Mouse (Mus musculus): Measurements from ENCODE around the gene Wwtr1. TPM values are rescaled to one million over a fixed set of nuclear protein-coding genes. Genes with fewer than 3 reads are reported as not detected.

The Wwtr1 gene
- polyA plus RNA-seq, 1 experiment from 2014 or later = 26.3 TPM

DNA sequence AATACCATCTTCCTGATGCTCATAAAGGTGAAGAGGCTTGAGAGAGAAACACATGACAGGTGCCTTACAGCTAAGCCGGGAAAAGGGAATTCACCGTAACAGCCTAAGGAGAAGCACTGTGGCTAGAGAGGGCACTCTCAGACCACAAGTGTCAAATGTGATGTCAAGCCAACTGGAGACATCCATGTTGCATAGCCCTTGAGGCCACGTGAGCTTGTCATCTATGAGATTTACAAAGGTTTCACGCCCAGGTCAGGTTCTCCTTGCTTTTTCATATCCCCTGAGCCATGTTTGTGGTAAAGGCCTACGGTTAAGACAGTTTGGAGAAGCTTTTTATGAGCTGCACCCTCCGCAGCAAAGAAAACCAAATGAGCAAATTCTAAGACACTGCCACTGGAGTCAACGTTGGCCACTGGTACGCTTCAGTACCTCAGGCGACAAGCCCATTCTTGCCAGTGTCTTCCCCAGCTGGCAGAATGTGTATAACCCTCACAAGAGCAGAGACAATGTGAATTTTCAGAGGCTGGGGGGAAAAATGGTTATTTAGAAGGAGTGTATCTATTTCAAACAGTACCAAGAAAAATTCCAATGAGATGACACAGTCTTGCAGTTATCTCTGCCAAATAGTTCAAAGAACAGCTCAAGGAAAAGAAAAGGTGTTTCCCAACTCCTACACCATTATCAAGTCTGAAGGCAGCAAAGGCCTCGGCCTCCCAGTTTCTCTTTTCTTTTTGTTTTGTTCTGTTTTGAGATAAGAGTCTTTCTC is 21.4 kb downstream of the Wwtr1 start:
- no peaks in the 10 kb centered on the region for H3K27me3 ChIP-seq (ENCODE audit: control insufficient read depth, insufficient read depth, low read length)
- H3K27ac ChIP-seq (ENCODE audit: low read length) = no peak overlapping the region
- no peak overlapping the region for H3K4me2 ChIP-seq (replicated peaks; ENCODE audit: low read depth, low read length)
- no peak overlapping the region for H3K4me3 ChIP-seq (ENCODE audit: low read depth, low read length)
- 82% methylated on average over 10 of the region's 10 CpGs for WGBS
- no peak for ATAC-seq (ENCODE audit: insufficient number of reproducible peaks, insufficient read depth, low FRiP score, low read depth)
- H3K9me3 ChIP-seq (ENCODE audit: control insufficient read depth, low read depth, low read length) = no peaks in the 10 kb centered on the region
- H3K36me3 ChIP-seq (ENCODE audit: control insufficient read depth, insufficient read depth, low read length) = no peaks in the 10 kb centered on the region
- H3K9ac ChIP-seq (replicated peaks; ENCODE audit: low read depth, low read length) = no peak overlapping the region
- H3K4me1 ChIP-seq (ENCODE audit: control insufficient read depth, insufficient read depth, low read length) = no peaks in the 10 kb centered on the region

DNA sequence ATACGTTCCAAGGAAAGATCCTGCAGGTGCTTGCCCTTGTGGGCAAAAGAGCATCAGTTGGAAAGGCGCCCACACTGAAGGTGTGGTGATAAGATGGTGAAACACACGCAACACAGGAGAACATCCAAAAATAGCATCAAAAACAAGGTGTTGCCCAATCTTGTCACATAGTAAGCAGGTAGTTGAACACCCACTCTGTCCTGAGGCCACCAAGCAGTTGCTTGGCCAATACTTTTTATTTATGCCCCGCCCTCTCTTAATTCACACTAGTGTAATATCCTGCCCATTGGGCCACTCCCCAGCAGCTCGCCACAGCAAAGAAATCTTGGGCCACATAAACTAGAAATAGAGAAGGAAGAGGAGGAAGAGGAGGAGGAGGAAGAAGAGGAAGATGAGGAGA is 22.6 kb downstream of the Wwtr1 start:
- Histone ChIP-seq H3K27me3 (ENCODE audit: control insufficient read depth, insufficient read depth, low read length) (no peaks in the 10 kb centered on the region), H3K9ac (replicated peaks; ENCODE audit: low read depth, low read length) (no peak overlapping the region), H3K27ac (ENCODE audit: low read length) (no peak overlapping the region), H3K4me3 (ENCODE audit: low read depth, low read length) (no peak overlapping the region), H3K9me3 (ENCODE audit: control insufficient read depth, low read depth, low read length) (no peaks in the 10 kb centered on the region), H3K36me3 (ENCODE audit: control insufficient read depth, insufficient read depth, low read length) (no peaks in the 10 kb centered on the region), H3K4me1 (ENCODE audit: control insufficient read depth, insufficient read depth, low read length) (no peaks in the 10 kb centered on the region), H3K4me2 (replicated peaks; ENCODE audit: low read depth, low read length) (no peak overlapping the region)
- 93% methylated on average over 5 of the region's 5 CpGs for WGBS
- no peak for ATAC-seq (ENCODE audit: insufficient number of reproducible peaks, insufficient read depth, low FRiP score, low read depth)

DNA sequence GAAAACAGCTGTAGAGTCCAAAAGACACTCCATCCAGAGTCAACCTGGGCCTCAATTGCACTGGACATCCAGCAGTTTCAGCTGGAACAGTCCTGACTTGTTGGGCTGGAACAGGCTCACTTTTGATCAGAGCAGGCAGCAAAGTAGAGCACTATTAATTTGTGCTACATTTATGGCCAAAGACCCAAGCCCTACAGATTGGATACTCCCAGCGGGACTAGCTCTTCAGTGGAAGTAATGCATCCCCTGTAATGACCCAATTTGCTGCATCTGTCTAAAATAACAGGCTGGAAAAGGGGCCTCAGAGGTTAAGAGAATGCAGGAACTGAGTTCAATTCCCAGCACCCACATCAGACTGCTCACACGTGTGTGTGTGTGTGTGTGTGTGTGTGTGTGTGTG is 24.5 kb downstream of the Wwtr1 start:
- H3K27me3 ChIP-seq (ENCODE audit: control insufficient read depth, insufficient read depth, low read length) = no peaks in the 10 kb centered on the region
- H3K27ac ChIP-seq (ENCODE audit: low read length) = no peak overlapping the region
- H3K4me3 ChIP-seq (ENCODE audit: low read depth, low read length) = no peak overlapping the region
- no peaks in the 10 kb centered on the region for H3K36me3 ChIP-seq (ENCODE audit: control insufficient read depth, insufficient read depth, low read length)
- 81% methylated on average over 2 of the region's 2 CpGs for WGBS
- H3K9me3 ChIP-seq (ENCODE audit: control insufficient read depth, low read depth, low read length) = no peaks in the 10 kb centered on the region
- no peak overlapping the region for H3K9ac ChIP-seq (replicated peaks; ENCODE audit: low read depth, low read length)
- H3K4me2 ChIP-seq (replicated peaks; ENCODE audit: low read depth, low read length) = no peak overlapping the region
- no peaks in the 10 kb centered on the region for H3K4me1 ChIP-seq (ENCODE audit: control insufficient read depth, insufficient read depth, low read length)
- no peak for ATAC-seq (ENCODE audit: insufficient number of reproducible peaks, insufficient read depth, low FRiP score, low read depth)

DNA sequence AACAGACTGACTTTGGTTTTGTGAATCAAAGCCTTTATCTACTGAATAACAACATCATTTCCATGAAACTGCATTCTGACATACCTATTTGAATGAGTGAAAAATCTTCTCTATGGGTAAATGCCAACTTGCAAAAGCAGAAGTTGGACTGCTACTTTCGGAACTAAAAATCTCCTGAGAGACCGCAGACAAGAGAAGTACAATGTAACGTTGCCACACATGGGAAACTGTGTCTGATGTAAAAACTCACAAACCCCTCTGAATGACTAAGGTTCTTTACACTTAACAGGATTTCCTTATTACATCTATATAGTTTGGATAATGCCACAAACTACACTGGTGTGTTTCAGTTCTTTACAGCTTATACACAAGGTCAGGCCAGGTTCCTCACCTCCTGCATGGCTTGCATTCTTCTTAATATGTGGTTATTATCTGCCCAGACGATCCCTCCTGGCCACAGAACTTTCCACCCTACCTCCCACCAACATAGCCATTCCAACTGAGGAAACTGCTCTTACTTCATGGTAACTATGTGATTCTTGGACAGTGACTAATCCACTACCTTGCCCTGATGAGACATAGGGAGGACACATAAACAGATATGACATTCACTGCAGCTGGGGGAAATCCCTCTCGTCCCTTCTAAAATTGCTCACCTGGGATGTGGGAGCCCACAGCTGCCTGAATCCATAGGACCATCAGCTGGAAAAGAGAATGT is 25.1 kb downstream of the Wwtr1 start:
- no peak overlapping the region for H3K27ac ChIP-seq (ENCODE audit: low read length)
- no peaks in the 10 kb centered on the region for H3K4me1 ChIP-seq (ENCODE audit: control insufficient read depth, insufficient read depth, low read length)
- 85% methylated on average over 5 of the region's 5 CpGs for WGBS
- H3K36me3 ChIP-seq (ENCODE audit: control insufficient read depth, insufficient read depth, low read length) = no peaks in the 10 kb centered on the region
- H3K9me3 ChIP-seq (ENCODE audit: control insufficient read depth, low read depth, low read length) = no peaks in the 10 kb centered on the region
- no peaks in the 10 kb centered on the region for H3K27me3 ChIP-seq (ENCODE audit: control insufficient read depth, insufficient read depth, low read length)
- no peak overlapping the region for H3K4me3 ChIP-seq (ENCODE audit: low read depth, low read length)
- no peak overlapping the region for H3K4me2 ChIP-seq (replicated peaks; ENCODE audit: low read depth, low read length)
- ATAC-seq (ENCODE audit: insufficient number of reproducible peaks, insufficient read depth, low FRiP score, low read depth) = no peak
- H3K9ac ChIP-seq (replicated peaks; ENCODE audit: low read depth, low read length) = no peak overlapping the region

DNA sequence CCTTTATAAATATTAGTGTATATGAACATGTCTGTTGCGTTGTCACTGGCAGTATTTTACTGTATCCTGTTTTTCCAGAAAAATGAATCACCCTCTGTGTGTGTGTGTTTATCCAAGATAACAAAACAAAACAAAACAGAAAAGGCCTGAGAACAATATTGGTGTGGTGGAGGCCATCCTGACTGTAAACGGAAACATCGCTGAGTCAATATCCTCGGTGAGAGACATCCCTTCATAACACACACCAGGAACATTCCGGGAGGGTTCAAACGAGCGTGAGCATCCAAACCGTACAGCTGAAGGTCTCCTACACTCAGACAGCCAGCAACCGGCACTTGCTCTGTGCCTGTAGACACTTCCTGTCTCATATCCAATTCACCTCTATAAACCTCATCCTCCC is 31.6 kb downstream of the Wwtr1 start:
- ATAC-seq (ENCODE audit: insufficient number of reproducible peaks, insufficient read depth, low FRiP score, low read depth) = no peak
- 77% methylated on average over 9 of the region's 9 CpGs for WGBS
- no peak overlapping the region for H3K27ac ChIP-seq (ENCODE audit: low read length)

DNA sequence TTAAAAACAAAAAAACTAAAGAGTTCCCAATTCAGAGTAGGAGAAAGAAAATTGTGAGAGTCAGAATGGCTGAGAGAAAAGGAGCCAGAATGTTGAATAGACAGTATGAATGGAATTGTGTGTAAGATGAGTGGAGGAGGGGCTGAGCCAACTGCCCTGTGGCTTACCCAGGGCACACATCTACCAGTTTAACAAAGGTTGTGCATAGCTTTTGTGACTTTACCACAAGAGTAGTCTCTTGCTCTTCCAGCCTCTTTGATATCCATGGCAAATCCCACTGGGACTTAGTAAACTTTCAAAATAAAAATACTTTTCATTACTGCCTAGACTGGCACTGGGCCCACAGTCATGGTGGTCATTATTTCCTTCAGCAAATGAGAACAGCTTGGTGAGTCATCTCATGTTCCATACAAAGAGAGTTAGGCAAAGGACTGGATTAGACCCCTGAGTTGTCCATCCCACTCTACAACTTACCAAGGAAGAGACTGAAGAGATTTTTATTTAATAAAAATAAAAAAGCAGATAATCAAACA is 32.8 kb downstream of the Wwtr1 start:
- Histone ChIP-seq H3K4me1 (ENCODE audit: control insufficient read depth, insufficient read depth, low read length) (no peaks in the 10 kb centered on the region), H3K36me3 (ENCODE audit: control insufficient read depth, insufficient read depth, low read length) (no peaks in the 10 kb centered on the region), H3K27ac (ENCODE audit: low read length) (no peak overlapping the region), H3K9ac (replicated peaks; ENCODE audit: low read depth, low read length) (no peak overlapping the region), H3K4me3 (ENCODE audit: low read depth, low read length) (no peak overlapping the region), H3K4me2 (replicated peaks; ENCODE audit: low read depth, low read length) (no peak overlapping the region), H3K9me3 (ENCODE audit: control insufficient read depth, low read depth, low read length) (no peaks in the 10 kb centered on the region), H3K27me3 (ENCODE audit: control insufficient read depth, insufficient read depth, low read length) (no peaks in the 10 kb centered on the region)
- ATAC-seq (ENCODE audit: insufficient number of reproducible peaks, insufficient read depth, low FRiP score, low read depth) = no peak

More for the DNA sequence above, 31.6 kb downstream of the Wwtr1 start:
- no peaks in the 10 kb centered on the region for H3K9me3 ChIP-seq (ENCODE audit: control insufficient read depth, low read depth, low read length)
- H3K27me3 ChIP-seq (ENCODE audit: control insufficient read depth, insufficient read depth, low read length) = no peaks in the 10 kb centered on the region
- H3K4me1 ChIP-seq (ENCODE audit: control insufficient read depth, insufficient read depth, low read length) = no peaks in the 10 kb centered on the region
- H3K36me3 ChIP-seq (ENCODE audit: control insufficient read depth, insufficient read depth, low read length) = no peaks in the 10 kb centered on the region
- H3K4me2 ChIP-seq (replicated peaks; ENCODE audit: low read depth, low read length) = no peak overlapping the region
- no peak overlapping the region for H3K4me3 ChIP-seq (ENCODE audit: low read depth, low read length)
- H3K9ac ChIP-seq (replicated peaks; ENCODE audit: low read depth, low read length) = no peak overlapping the region

DNA sequence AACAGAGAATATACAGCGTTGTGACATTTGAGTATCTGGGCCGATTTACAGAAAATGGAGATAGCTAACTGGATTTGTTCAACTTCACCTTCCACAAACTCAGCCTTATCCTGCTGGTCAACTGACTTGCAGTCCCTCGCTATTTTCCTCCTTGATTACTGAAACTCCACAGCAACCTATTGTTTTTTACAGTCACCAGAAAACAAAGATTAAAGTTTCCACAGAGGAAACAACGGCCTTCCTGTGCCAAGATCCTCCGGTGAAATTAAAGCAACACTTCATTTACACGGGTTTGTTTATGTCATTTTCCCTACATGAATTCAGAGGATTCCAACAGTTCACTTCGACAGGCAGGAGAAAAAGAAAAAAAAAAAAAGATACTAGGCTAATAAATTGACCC is 34.5 kb downstream of the Wwtr1 start:
- Histone ChIP-seq H3K4me2 (replicated peaks; ENCODE audit: low read depth, low read length) (no peak overlapping the region), H3K4me1 (ENCODE audit: control insufficient read depth, insufficient read depth, low read length) (no peaks in the 10 kb centered on the region), H3K9me3 (ENCODE audit: control insufficient read depth, low read depth, low read length) (no peaks in the 10 kb centered on the region), H3K27me3 (ENCODE audit: control insufficient read depth, insufficient read depth, low read length) (no peaks in the 10 kb centered on the region), H3K27ac (ENCODE audit: low read length) (no peak overlapping the region), H3K9ac (replicated peaks; ENCODE audit: low read depth, low read length) (no peak overlapping the region), H3K4me3 (ENCODE audit: low read depth, low read length) (no peak overlapping the region), H3K36me3 (ENCODE audit: control insufficient read depth, insufficient read depth, low read length) (no peaks in the 10 kb centered on the region)
- WGBS = 67% methylated on average over 7 of the region's 7 CpGs
- ATAC-seq (ENCODE audit: insufficient number of reproducible peaks, insufficient read depth, low FRiP score, low read depth) = no peak

DNA sequence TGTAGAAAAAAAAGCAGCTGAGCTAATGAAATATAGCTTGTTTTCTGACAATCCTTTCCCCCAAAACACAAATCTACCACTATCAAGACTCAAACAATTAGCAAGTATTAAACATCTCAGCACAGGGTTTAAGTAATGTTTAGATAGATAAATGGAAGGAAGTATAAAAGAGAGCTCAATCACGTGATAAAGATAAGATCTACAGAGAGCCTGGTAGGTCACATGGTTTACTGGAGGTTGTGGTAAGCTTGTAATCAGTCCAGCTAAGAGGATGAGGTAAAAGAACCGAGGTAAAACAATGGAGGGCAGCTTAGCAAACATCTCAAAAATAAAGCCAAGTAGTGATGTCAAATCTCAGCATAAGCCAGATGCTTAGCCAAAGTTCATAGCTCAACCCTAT is 35.2 kb downstream of the Wwtr1 start:
- H3K9me3 ChIP-seq (ENCODE audit: control insufficient read depth, low read depth, low read length) = no peaks in the 10 kb centered on the region
- WGBS = 31% methylated on average over 2 of the region's 2 CpGs
- no peak overlapping the region for H3K9ac ChIP-seq (replicated peaks; ENCODE audit: low read depth, low read length)
- H3K27me3 ChIP-seq (ENCODE audit: control insufficient read depth, insufficient read depth, low read length) = no peaks in the 10 kb centered on the region
- H3K4me3 ChIP-seq (ENCODE audit: low read depth, low read length) = no peak overlapping the region
- H3K4me2 ChIP-seq (replicated peaks; ENCODE audit: low read depth, low read length) = no peak overlapping the region
- ATAC-seq (ENCODE audit: insufficient number of reproducible peaks, insufficient read depth, low FRiP score, low read depth) = no peak
- H3K27ac ChIP-seq (ENCODE audit: low read length) = no peak overlapping the region
- H3K4me1 ChIP-seq (ENCODE audit: control insufficient read depth, insufficient read depth, low read length) = peaks cover 4% of the 10 kb centered on the region; the same call in 1 of the 2 replicates
- H3K36me3 ChIP-seq (ENCODE audit: control insufficient read depth, insufficient read depth, low read length) = no peaks in the 10 kb centered on the region
